Mouse (Mus musculus) E14TG2a.4 (cell line): ENCODE data around the gene C1qtnf5.

ENCODE experiments used
- CTCF ChIP-seq: conservative IDR thresholded peaks from 2 replicates; pipeline ENCODE4 v1.5.1; 2014; ENCODE audit warnings: low read length
- NANOG ChIP-seq: IDR thresholded peaks from 2 replicates; pipeline ENCODE4 v1.6.1; 2014; ENCODE audit warnings: borderline replicate concordance, low read length, mixed read lengths
- POU5F1 ChIP-seq: IDR thresholded peaks from 2 replicates; pipeline ENCODE4 v1.6.1; 2014; ENCODE audit warnings: low read length, borderline replicate concordance

DNA sequence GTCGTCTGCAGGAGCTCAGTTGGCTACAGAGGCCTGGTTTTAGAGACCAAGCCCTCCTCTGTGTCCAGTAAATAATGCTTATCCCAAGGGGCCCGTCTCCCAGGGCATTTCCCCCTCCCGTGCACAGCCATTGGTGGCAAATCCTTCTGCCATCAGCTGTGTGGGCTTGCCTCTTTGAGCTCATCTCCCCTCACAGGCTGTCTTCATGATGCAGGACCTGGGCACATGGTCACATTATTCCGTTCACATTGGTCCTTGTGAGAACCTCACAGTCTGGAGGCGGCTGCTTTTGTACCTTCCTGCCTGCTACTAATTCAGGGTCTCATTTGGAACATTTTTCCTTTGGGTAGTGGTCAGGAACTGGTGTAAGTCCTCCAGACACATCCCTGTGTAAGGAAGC lies 34.9 kb downstream of the C1qtnf5 start:
- TF ChIP-seq CTCF (no peak), POU5F1 (no peak), NANOG (no peak)
